11 mouse cellular contexts compared by ENCODE assay signal in genomic region chr8:128057845-128058244, GRCm38 (mm10).
"Had no signal": no experiment of that assay in that cellular context is flagged by ENCODE, and none has a peak within 500 bp of the region (broad histone marks: within the 10 kb centered on the region; RNA-seq: fewer than 3 reads in every experiment).

No protein-coding gene starts in this region.

- DNase-seq: kidney, adult 2 months; kidney, postnatal 14 days; left cerebral cortex, postnatal 4 days; lung, adult 18-20 months; right cerebral cortex, adult 18-20 months; thymus, adult 18-20 months; thymus, postnatal 25 days had no signal

- H3K27ac ChIP-seq: kidney, embryonic 15.5 days; limb, embryonic 13.5 days; liver, embryonic 14.5 days; midbrain, embryonic 13.5 days had no signal

- H3K27me3 ChIP-seq: kidney, embryonic 15.5 days; limb, embryonic 13.5 days; midbrain, embryonic 13.5 days had no signal

- H3K4me3 ChIP-seq: kidney, embryonic 15.5 days; limb, embryonic 13.5 days; midbrain, embryonic 13.5 days had no signal

- H3K9me3 ChIP-seq: kidney, embryonic 15.5 days; limb, embryonic 13.5 days; midbrain, embryonic 13.5 days had no signal

- H3K4me2 ChIP-seq: kidney, embryonic 15.5 days; limb, embryonic 13.5 days; midbrain, embryonic 13.5 days had no signal

- H3K4me1 ChIP-seq: kidney, embryonic 15.5 days; limb, embryonic 13.5 days; midbrain, embryonic 13.5 days had no signal

- H3K36me3 ChIP-seq: kidney, embryonic 15.5 days; limb, embryonic 13.5 days; midbrain, embryonic 13.5 days had no signal

- H3K9ac ChIP-seq: kidney, embryonic 15.5 days; limb, embryonic 13.5 days; liver, embryonic 14.5 days; midbrain, embryonic 13.5 days had no signal
